Mouse (Mus musculus) lung, postnatal 0 days (tissue): ENCODE data around the gene Gpr142. TPM values are rescaled to one million over a fixed set of nuclear protein-coding genes. Genes with fewer than 3 reads are reported as not detected.

Experiments used
- ATAC-seq: fragments of 200-750 bp; cut with Nextera tagmentation; 2 replicates; pipeline ENCODE4 v1.8.0; 2017; ENCODE audit warnings: moderate library complexity
- DNase-seq: peaks from one replicate; pipeline ENCODE4 v3.0.0-alpha.2; 2016; ENCODE audit warnings: low spot score
- H3K27ac ChIP-seq: fragments of 300-500 bp; sonication (generic); 2 replicates; pipeline ENCODE4 v1.5.1; 2014; ENCODE audit warnings: antibody characterized with exemption, mild to moderate bottlenecking, low read length, mixed read lengths
- H3K27me3 ChIP-seq: fragments of 300-500 bp; sonication (generic); replicated peaks from 2 replicates; pipeline ENCODE4 v1.6.1; 2014; ENCODE audit warnings: low read length, mixed read lengths; ENCODE audit not compliant: insufficient read depth
- H3K36me3 ChIP-seq: fragments of 300-500 bp; sonication (generic); 2 replicates; pipeline ENCODE4 v1.6.1; 2014; ENCODE audit warnings: low read length, mixed read lengths; ENCODE audit not compliant: insufficient read depth
- H3K4me1 ChIP-seq: fragments of 300-500 bp; sonication (generic); 2 replicates; pipeline ENCODE4 v1.6.1; 2014; ENCODE audit warnings: antibody characterized with exemption, low read depth, low read length, mixed read lengths; ENCODE audit not compliant: insufficient read depth
- H3K4me2 ChIP-seq: fragments of 300-500 bp; sonication (generic); replicated peaks from 2 replicates; pipeline ENCODE4 v1.6.1; 2014; ENCODE audit warnings: low read depth, mild to moderate bottlenecking, low read length, moderate library complexity, mixed read lengths
- H3K4me3 ChIP-seq: fragments of 300-500 bp; sonication (generic); 2 replicates; pipeline ENCODE4 v1.5.1; 2014; ENCODE audit warnings: low read depth, low read length
- H3K9ac ChIP-seq: fragments of 300-500 bp; sonication (generic); replicated peaks from 2 replicates; pipeline ENCODE4 v1.6.1; 2014; ENCODE audit warnings: low read depth, mild to moderate bottlenecking
- H3K9me3 ChIP-seq: fragments of 300-500 bp; sonication (generic); 2 replicates; pipeline ENCODE4 v1.6.1; 2016; ENCODE audit warnings: low read length, mixed read lengths
- CTCF ChIP-seq: IDR thresholded peaks from 2 replicates; pipeline ENCODE4 v1.5.1; 2016; ENCODE audit warnings: antibody characterized with exemption, mild to moderate bottlenecking
- EP300 ChIP-seq: IDR thresholded peaks from 2 replicates; pipeline ENCODE4 v1.6.1; 2016; ENCODE audit warnings: antibody characterized with exemption, mild to moderate bottlenecking, control low read depth
- WGBS: fragments of 180-500 bp; shearing (Covaris S2); extraction: QIAGEN DNeasy Blood & Tissue Kit; methylation state at CpG from one replicate; pipeline ENCODE4 v1.1.7; 2014; 5-methylcytosine and 5-hydroxymethylcytosine counted together
- polyA plus RNA-seq: library from polyadenylated mRNA; unstranded; fragments of >200 nt; fragmentation: Nextera tagmentation; extraction: Ambion mirVana; gene quantifications from 2 replicates; pipeline ENCODE4 v1.2.1, GENCODE M21; 2015

Gpr142 gene
- polyA plus RNA-seq, 1 experiment from 2014 or later = not detected

DNA sequence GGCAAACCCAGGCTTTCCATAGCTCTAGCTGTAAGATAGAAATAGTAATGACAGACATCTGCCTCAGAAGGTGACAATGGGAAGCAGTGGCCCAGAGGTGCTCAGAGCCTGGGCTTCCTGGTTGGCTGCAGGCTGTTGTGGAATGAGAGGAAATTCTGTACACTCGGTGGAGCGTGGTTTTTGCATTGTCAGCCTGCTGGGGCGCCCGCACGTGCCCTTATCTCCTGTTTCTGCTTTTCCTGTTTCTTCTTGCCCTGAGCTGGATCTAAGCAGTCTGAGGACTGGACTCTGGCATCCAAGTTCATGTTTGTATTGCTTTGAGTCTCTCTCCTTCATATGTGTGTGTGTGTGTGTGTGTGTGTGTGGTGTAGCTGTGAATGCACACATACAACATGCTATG, 28.0 kb downstream of the Gpr142 start:
- Histone ChIP-seq H3K4me3 (no peak overlapping the region), H3K4me2 (no peak overlapping the region), H3K27me3 (no peaks in the 10 kb centered on the region), H3K36me3 (no peaks in the 10 kb centered on the region), H3K4me1 (peaks cover 10% of the 10 kb centered on the region; the same call in 1 of the 2 replicates), H3K27ac (no peak overlapping the region), H3K9me3 (no peaks in the 10 kb centered on the region), H3K9ac (no peak overlapping the region)
- DNase-seq (peak; percentile 23), ATAC-seq (no peak)
- 24% methylated on average over 5 of the region's 5 CpGs for WGBS
- no peak for TF ChIP-seq EP300
- no peak; the same call in 1 of the 2 replicates for TF ChIP-seq CTCF

DNA sequence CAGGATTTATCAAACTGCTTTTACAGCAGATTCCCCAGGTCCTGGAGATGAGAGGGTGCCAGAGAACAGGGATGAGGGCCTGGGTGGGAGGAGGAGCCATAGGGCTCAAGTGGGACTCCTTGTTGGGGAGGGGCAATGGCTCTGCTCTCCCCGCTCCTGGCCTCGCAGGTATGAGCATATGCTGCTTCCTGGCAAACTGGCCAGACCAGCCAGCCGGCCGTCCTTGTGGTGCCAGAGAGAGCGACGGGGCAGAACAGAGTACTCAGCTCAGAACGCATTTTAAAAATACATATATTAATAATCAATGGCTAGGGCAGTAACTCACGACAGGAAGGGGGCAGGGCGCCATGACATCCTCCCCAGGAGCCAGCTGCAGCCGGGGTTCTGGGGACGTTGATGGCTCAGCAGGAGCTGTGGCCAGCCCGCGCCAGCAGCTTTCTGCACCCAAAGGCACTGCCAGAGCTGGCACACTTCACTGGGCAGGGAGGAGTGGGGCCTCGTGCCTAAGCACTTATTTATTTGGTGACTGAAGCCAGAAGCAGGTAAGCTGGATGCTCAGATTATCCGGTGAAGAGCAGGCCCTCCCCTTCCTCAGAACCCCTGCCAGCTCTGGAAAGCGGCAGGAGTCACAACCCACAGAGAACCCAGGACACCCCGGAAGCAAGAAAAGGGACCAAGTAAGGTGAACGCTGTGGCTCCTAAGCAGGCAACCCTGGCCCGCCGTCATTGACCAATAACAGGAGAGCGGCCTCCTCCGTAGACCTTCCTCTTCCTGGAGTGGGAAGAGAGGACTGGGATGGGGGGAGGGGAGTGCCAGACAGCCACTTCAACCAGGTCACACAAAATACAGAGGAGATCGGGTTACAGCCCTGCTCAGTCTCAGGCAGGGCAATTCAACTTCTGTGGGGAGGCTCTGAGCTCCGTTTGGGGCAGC, 31.0 kb downstream of the Gpr142 start:
- DNase-seq (peak; percentile 89), ATAC-seq (peak; percentile 90)
- H3K36me3 ChIP-seq = no peaks in the 10 kb centered on the region
- peaks cover 10% of the 10 kb centered on the region; the same call in 1 of the 2 replicates for H3K4me1 ChIP-seq
- 0 out of 2 replicates have a peak overlapping the region, but pooled peaks have one; percentile 16 for H3K9ac ChIP-seq
- H3K27ac ChIP-seq = peak overlapping the region; percentile 78
- TF ChIP-seq CTCF (no peak), EP300 (no peak)
- H3K27me3 ChIP-seq = no peaks in the 10 kb centered on the region
- peak overlapping the region; percentile 6 for H3K4me3 ChIP-seq
- peak overlapping the region; percentile 63 for H3K4me2 ChIP-seq
- H3K9me3 ChIP-seq = no peaks in the 10 kb centered on the region
- WGBS = 8% methylated on average over 24 of the region's 24 CpGs

DNA sequence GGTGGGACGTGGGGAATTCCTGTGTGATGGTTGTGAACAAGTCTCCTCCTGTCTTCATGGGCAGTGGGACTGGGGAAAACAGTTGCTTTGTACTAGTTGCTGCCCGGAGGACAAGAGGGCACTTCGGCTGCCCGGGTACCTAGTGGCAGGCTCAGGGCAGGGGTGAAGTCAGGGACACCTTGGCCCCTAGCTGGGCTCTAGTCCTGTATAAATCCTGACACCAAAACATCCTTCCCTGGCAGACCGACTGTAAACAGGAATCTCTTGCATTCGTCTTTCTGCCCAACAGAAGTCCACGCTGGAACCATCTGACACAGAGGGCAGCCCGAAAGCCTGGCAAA, 31.7 kb downstream of the Gpr142 start:
- H3K4me1 ChIP-seq = peaks cover 10% of the 10 kb centered on the region; the same call in 1 of the 2 replicates
- H3K27ac ChIP-seq = peak overlapping the region; percentile 68
- no peak for TF ChIP-seq EP300
- no peak for TF ChIP-seq CTCF
- no peaks in the 10 kb centered on the region for H3K9me3 ChIP-seq
- no peaks in the 10 kb centered on the region for H3K27me3 ChIP-seq
- 12% methylated on average over 8 of the region's 8 CpGs for WGBS
- H3K4me3 ChIP-seq = no peak overlapping the region
- H3K36me3 ChIP-seq = no peaks in the 10 kb centered on the region
- ATAC-seq = peak; percentile 7; the same call in 1 of the 2 replicates
- no peak overlapping the region for H3K9ac ChIP-seq
- H3K4me2 ChIP-seq = peak overlapping the region; percentile 63
- no peak for DNase-seq

DNA sequence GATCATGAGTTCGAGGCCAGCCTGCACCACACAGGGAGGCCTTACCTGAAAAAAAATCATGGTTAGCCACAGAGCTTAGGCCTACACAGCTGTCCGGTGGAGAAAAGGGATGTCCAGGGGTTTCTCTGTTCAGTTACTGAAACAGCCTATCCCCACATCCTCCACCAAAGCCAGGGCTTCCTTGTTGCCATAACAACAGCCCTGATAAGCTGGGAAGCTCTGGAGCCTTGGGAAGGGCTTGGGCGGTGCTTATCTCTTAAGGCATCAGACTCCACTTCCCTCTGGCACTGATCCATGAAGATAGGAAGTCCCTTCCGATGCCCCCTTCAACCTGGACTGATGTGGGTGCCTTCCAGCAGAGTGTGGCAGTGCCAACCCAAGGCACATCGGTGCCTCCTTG, 34.4 kb downstream of the Gpr142 start:
- Histone ChIP-seq H3K4me2 (no peak overlapping the region), H3K9ac (no peak overlapping the region), H3K36me3 (no peaks in the 10 kb centered on the region), H3K27me3 (no peaks in the 10 kb centered on the region), H3K27ac (no peak overlapping the region), H3K4me3 (no peak overlapping the region), H3K9me3 (no peaks in the 10 kb centered on the region), H3K4me1 (peaks cover 10% of the 10 kb centered on the region; the same call in 1 of the 2 replicates)
- DNase-seq (no peak), ATAC-seq (no peak)
- no peak for TF ChIP-seq CTCF
- TF ChIP-seq EP300 = no peak
- WGBS = 33% methylated on average over 5 of the region's 5 CpGs

DNA sequence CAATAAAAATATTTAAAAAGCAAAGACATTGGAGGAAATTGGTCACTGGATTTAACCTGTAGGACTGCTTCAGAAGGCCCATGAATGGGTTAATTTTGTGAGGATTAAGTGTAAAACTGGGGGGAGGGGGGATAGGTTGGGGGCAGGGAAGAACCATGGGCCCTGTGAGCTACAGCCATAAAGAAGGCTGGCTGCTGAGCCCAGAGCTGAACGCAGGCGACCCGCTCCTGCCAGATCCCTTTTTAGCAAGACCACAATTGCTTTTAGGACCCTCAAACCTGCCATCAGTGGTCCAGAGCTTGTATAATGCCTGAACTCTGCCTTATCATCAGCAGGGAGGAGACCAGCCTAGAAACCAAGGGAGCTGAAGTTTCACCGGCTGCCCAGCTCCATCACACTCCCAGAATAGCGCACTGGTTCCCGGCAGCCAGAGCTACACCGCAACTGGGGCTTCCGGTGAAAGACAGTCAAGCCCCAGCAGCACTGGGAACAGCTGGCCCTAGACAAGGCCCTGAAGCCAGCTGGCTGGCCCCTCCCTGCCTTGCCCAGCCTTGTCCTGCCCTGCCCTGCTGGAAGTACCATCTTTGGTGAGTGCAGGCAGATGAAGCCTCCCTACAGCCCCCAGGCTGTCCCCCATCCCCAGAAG, 45.2 kb downstream of the Gpr142 start:
- TF ChIP-seq EP300 (no peak), CTCF (no peak)
- Histone ChIP-seq H3K9ac (no peak overlapping the region), H3K27ac (no peak overlapping the region), H3K4me3 (no peak overlapping the region), H3K4me1 (no peaks in the 10 kb centered on the region), H3K36me3 (no peaks in the 10 kb centered on the region), H3K27me3 (no peaks in the 10 kb centered on the region), H3K4me2 (no peak overlapping the region), H3K9me3 (no peaks in the 10 kb centered on the region)
- 22% methylated on average over 8 of the region's 8 CpGs for WGBS
- ATAC-seq = peak; percentile 65
- peak; percentile 36 for DNase-seq

DNA sequence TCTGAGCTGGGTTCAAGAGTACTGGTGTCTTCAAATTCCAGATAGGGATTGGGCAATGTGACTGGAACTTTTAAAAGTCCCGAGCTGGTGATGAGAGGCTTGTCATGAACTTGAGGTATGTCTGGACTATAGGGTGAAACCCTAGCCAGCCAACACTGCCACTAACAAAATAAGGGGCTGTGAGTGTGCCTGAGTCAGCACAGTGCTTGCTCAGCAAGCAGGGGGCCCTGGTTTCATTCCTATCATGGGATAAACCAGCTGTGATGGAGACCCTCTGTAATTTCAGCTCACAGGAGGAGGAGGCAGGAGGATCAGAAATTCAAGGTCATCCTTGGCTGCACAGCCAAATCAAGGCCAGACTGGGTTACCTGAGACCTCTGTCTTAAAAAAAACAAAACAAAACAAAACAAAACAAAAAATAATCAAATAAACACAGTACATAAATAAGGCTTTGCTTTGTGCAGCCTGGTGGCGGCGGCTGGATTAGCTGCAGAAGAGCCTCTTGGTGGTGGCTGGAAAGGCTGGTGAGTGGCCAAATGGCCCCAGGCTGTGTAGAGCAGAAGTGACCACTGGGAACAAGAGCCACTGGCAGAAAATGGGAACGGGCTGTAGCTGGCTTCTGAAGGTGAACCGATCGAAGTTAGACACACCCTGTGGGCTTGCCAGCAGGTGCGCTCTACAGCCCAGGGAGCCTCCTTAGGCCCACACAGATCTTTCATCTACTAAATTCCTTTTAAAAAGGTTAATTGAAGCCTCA, 45.9 kb downstream of the Gpr142 start:
- 75% methylated on average over 7 of the region's 7 CpGs for WGBS
- DNase-seq (no peak), ATAC-seq (no peak)
- no peak overlapping the region for H3K4me3 ChIP-seq
- no peaks in the 10 kb centered on the region for H3K4me1 ChIP-seq
- no peak overlapping the region for H3K4me2 ChIP-seq
- no peak overlapping the region for H3K27ac ChIP-seq
- no peaks in the 10 kb centered on the region for H3K9me3 ChIP-seq
- no peak for TF ChIP-seq EP300
- no peak for TF ChIP-seq CTCF
- H3K9ac ChIP-seq = no peak overlapping the region
- no peaks in the 10 kb centered on the region for H3K36me3 ChIP-seq
- 0 out of 2 replicates have a peak, but pooled peaks cover 6% of the 10 kb centered on the region for H3K27me3 ChIP-seq
